Mouse (Mus musculus): ENCODE measurements around the gene Il6ra.

GRCm38 (mm10) chr3:89948655-89949054 lies 35.7 kb upstream of the Il6ra start:
- TF ChIP-seq POLR2A (IDR thresholded peaks at IDR 0.05; ENCODE audit: insufficient read depth, low read depth, low read length) (no peak), CTCF (IDR thresholded peaks at IDR 0.05; ENCODE audit: insufficient read depth, low read depth, low read length) (no peak)

All from olfactory bulb, adult 2 months (tissue).